Mouse (Mus musculus) embryonic facial prominence, embryonic 12.5 days (tissue): ENCODE data around the gene Usp54. TPM values are rescaled to one million over a fixed set of nuclear protein-coding genes. Genes with fewer than 3 reads are reported as not detected.

Source experiments
- ATAC-seq: fragments of 200-750 bp; cut with Nextera tagmentation; 2 replicates; pipeline ENCODE4 v1.8.0; 2017; ENCODE audit not compliant: insufficient number of reproducible peaks, insufficient read depth, low FRiP score, low TSS enrichment
- H3K27ac ChIP-seq: fragments of 300-500 bp; sonication (generic); 2 replicates; pipeline ENCODE4 v1.5.1; 2016; ENCODE audit warnings: mild to moderate bottlenecking
- H3K27me3 ChIP-seq: fragments of 300-500 bp; sonication (generic); 2 replicates; pipeline ENCODE4 v1.6.1; 2016; ENCODE audit warnings: mild to moderate bottlenecking, moderate library complexity
- H3K36me3 ChIP-seq: fragments of 300-500 bp; sonication (generic); 2 replicates; pipeline ENCODE4 v1.6.1; 2016; ENCODE audit warnings: mild to moderate bottlenecking
- H3K4me1 ChIP-seq: fragments of 300-500 bp; sonication (generic); 2 replicates; pipeline ENCODE4 v1.6.1; 2016
- H3K4me2 ChIP-seq: fragments of 300-500 bp; sonication (generic); replicated peaks from 2 replicates; pipeline ENCODE4 v1.6.1; 2016; ENCODE audit warnings: mild to moderate bottlenecking, moderate library complexity
- H3K4me3 ChIP-seq: fragments of 300-500 bp; sonication (generic); 2 replicates; pipeline ENCODE4 v1.5.1; 2016; ENCODE audit warnings: mild to moderate bottlenecking
- H3K9ac ChIP-seq: fragments of 300-500 bp; sonication (generic); 2 replicates; pipeline ENCODE4 v1.6.1; 2016; ENCODE audit warnings: mild to moderate bottlenecking, moderate library complexity
- H3K9me3 ChIP-seq: fragments of 300-500 bp; sonication (generic); 2 replicates; pipeline ENCODE4 v1.6.1; 2016; ENCODE audit warnings: mild to moderate bottlenecking, moderate library complexity
- WGBS: fragments of 180-500 bp; shearing (Covaris S2); methylation state at CpG from one replicate; pipeline ENCODE4 v1.1.7; 2016; 5-methylcytosine and 5-hydroxymethylcytosine counted together
- microRNA-seq: library from miRNA; unstranded; fragments of <30 nt; microRNA quantifications from one replicate; pipeline ENCODE4, GENCODE M21; 2017
- polyA plus RNA-seq: library from polyadenylated mRNA; unstranded; fragments of >200 nt; fragmentation: Nextera tagmentation; extraction: Ambion mirVana; gene quantifications from 2 replicates; pipeline ENCODE4 v1.2.1, GENCODE M21; 2016

Usp54 gene
- polyA plus RNA-seq, 1 experiment from 2014 or later, result 11.1 TPM

- H3K36me3 ChIP-seq, result peaks cover 27% of the 10 kb centered on the region
- peak within 1 kb of the TSS; percentile 95 for H3K9ac ChIP-seq
- H3K4me2 ChIP-seq, result peak within 1 kb of the TSS; percentile 54
- H3K27ac ChIP-seq, result peak within 1 kb of the TSS; percentile 99
- no peaks in the 10 kb centered on the region for H3K9me3 ChIP-seq
- peak; percentile 89 for ATAC-seq
- H3K4me1 ChIP-seq, result peaks cover 10% of the 10 kb centered on the region
- no peaks in the 10 kb centered on the region for H3K27me3 ChIP-seq
- H3K4me3 ChIP-seq, result peak within 1 kb of the TSS; percentile 88
- under 1% methylated on average over 29 of the region's 29 CpGs for WGBS
These were observed 94.4 kb downstream of the Usp54 start, which contains the start of gene Ppp3cb for GRCm38 (mm10) chr14:20546415-20546814. Gene Ppp3cb, minus strand, starts transcription at chr14:20546573.

DNA sequence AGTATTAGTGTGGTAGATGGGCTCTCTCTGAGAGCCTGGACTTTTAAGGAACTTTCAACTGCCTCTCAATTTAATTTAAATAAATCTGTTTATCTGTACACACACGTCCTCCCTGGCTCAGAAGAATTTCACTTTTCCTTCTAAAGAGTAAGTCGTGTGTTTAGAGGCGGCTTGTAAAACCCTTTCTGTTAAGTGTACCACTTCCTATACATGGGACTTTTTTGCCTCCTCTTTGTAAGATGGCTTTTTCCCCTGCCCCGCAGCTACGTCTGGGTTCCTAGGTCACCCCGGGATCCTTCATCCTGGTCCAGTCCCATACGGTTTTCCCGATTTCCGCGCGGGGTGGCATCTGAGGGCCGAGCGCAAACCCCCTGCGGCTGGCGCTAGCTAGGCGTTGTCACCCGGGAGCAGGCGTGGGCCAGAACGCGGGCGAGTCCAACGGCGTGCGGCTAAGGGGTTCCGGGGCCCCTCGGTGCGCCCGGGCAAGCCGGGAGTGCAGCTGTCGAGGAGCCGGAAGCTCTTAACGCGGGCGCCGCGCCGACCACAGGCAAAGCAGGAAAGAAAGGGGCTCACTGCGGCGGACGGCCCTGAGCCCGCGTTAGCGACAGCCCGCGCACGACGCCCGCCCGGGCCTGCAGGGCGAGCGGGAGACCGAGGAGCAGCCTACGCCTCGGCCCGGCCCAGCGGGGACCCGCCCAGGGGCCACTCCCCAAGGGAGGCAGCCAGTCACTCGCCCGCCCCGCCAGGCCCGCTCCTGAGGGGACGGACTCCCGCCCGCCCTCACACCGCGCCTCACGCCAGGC is 95.1 kb downstream of the Usp54 start:
- Histone ChIP-seq H3K4me1 (peaks cover 10% of the 10 kb centered on the region), H3K27ac (peak overlapping the region; percentile 99), H3K27me3 (no peaks in the 10 kb centered on the region), H3K9me3 (no peaks in the 10 kb centered on the region), H3K4me3 (peak overlapping the region; percentile 88), H3K36me3 (peaks cover 21% of the 10 kb centered on the region), H3K4me2 (peak overlapping the region; percentile 54), H3K9ac (peak overlapping the region; percentile 95)
- peak; percentile 96 for ATAC-seq
- under 1% methylated on average over 55 of the region's 67 CpGs for WGBS

- Histone ChIP-seq H3K4me1 (peaks cover 10% of the 10 kb centered on the region), H3K4me2 (peak overlapping the region; percentile 54), H3K9ac (peak overlapping the region; percentile 40; the same call in 1 of the 2 replicates), H3K4me3 (peak overlapping the region; percentile 88), H3K27me3 (no peaks in the 10 kb centered on the region), H3K27ac (no peak overlapping the region), H3K36me3 (peaks cover 16% of the 10 kb centered on the region), H3K9me3 (no peaks in the 10 kb centered on the region)
- 78% methylated on average over 7 of the region's 7 CpGs for WGBS
- ATAC-seq, result no peak
These were observed 96.1 kb downstream of the Usp54 start for GRCm38 (mm10) chr14:20544467-20545411.

DNA sequence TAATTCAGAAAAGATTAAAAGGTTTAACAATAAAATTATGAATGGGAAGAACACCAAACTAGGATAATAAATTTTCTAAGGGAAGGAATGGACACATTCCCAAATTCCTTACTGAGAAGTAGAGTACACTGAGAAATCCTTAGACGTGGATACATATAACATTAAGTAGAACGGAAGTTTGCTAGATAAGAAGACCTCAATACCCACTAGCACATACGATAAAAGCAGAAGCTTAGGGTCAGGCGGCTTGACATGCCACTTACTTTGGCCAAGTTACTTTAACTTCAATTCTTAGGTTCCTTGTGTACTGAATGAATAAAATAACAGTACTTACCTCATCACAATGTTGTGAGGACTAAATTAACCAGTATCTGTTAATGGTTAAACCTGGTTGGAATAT is 111.2 kb downstream of the Usp54 start:
- Histone ChIP-seq H3K27me3 (no peaks in the 10 kb centered on the region), H3K4me2 (no peak overlapping the region), H3K4me3 (no peak overlapping the region), H3K4me1 (no peaks in the 10 kb centered on the region), H3K9ac (no peak overlapping the region), H3K27ac (no peak overlapping the region), H3K36me3 (0 out of 2 replicates have a peak, but pooled peaks cover 2% of the 10 kb centered on the region), H3K9me3 (no peaks in the 10 kb centered on the region)
- no peak for ATAC-seq
- WGBS, result 93% methylated on average over 4 of the region's 4 CpGs

- WGBS, result 95% methylated on average over 2 of the region's 2 CpGs
- no peak overlapping the region for H3K27ac ChIP-seq
- no peak overlapping the region for H3K4me3 ChIP-seq
- H3K9me3 ChIP-seq, result no peaks in the 10 kb centered on the region
- no peaks in the 10 kb centered on the region for H3K4me1 ChIP-seq
- no peak overlapping the region for H3K4me2 ChIP-seq
- no peak overlapping the region for H3K9ac ChIP-seq
- H3K36me3 ChIP-seq, result peaks cover 33% of the 10 kb centered on the region
- no peak for ATAC-seq
- no peaks in the 10 kb centered on the region for H3K27me3 ChIP-seq
These were observed 120.7 kb downstream of the Usp54 start for GRCm38 (mm10) chr14:20520179-20520578.

GRCm38 (mm10) chr14:20508424-20508823 is 132.4 kb downstream of the Usp54 start:
- peaks cover 4% of the 10 kb centered on the region for H3K36me3 ChIP-seq
- WGBS, result 78% methylated on average over 2 of the region's 2 CpGs
- H3K27me3 ChIP-seq, result no peaks in the 10 kb centered on the region
- no peak overlapping the region for H3K9ac ChIP-seq
- H3K4me3 ChIP-seq, result no peak overlapping the region
- no peak overlapping the region for H3K4me2 ChIP-seq
- no peak overlapping the region for H3K27ac ChIP-seq
- no peaks in the 10 kb centered on the region for H3K4me1 ChIP-seq
- H3K9me3 ChIP-seq, result no peaks in the 10 kb centered on the region
- ATAC-seq, result no peak

DNA sequence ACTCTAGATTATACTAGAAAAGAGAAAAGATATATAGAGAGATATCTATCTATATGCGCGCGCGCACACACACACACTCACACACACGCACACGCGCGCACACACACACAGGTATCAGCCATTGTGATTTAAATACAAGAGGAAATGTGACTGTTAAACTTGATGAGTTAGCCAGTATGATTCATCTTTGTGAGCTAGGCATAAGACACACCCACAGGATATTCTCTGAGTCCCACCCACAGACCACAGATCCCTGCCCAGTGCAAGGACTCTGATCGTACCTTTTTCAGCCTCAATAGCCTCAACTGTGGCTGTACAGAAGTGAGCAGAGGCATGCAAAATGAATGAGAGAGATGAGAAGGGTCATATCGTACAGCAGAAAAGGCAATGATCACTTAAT is 137.9 kb downstream of the Usp54 start:
- H3K4me1 ChIP-seq, result no peaks in the 10 kb centered on the region
- no peak overlapping the region for H3K27ac ChIP-seq
- no peaks in the 10 kb centered on the region for H3K27me3 ChIP-seq
- WGBS, result 95% methylated on average over 10 of the region's 10 CpGs
- no peak for ATAC-seq
- no peaks in the 10 kb centered on the region for H3K9me3 ChIP-seq
- H3K4me2 ChIP-seq, result no peak overlapping the region
- H3K4me3 ChIP-seq, result no peak overlapping the region
- peaks cover 12% of the 10 kb centered on the region for H3K36me3 ChIP-seq
- no peak overlapping the region for H3K9ac ChIP-seq

GRCm38 (mm10) chr14:20499982-20500381 is 140.9 kb downstream of the Usp54 start:
- H3K36me3 ChIP-seq, result peaks cover 27% of the 10 kb centered on the region
- H3K4me1 ChIP-seq, result no peaks in the 10 kb centered on the region
- ATAC-seq, result peak; percentile 47; the same call in 1 of the 2 replicates
- H3K4me2 ChIP-seq, result no peak overlapping the region
- WGBS, result 61% methylated on average over 3 of the region's 3 CpGs
- H3K9ac ChIP-seq, result no peak overlapping the region
- H3K4me3 ChIP-seq, result no peak overlapping the region
- no peak overlapping the region for H3K27ac ChIP-seq
- no peaks in the 10 kb centered on the region for H3K9me3 ChIP-seq
- H3K27me3 ChIP-seq, result no peaks in the 10 kb centered on the region

Small RNAs within 50 kb of the gene (microRNA-seq; reads per million reads assigned to microRNA genes)
- gene Mir6946, result 1.6 reads per million

Other genes starting within 250 kb of the Usp54 start
- gene Mrps16, start 247.4 kb downstream of the Usp54 start, polyA plus RNA-seq, result 87.4 and 91.6 TPM in 2 replicates
- gene Cfap70, start 188.8 kb downstream of the Usp54 start, polyA plus RNA-seq, result 0.18 and 0.67 TPM in 2 replicates
- gene Anxa7, start 160.9 kb downstream of the Usp54 start, polyA plus RNA-seq, result 30.8 and 34.0 TPM in 2 replicates
- gene Mss51, start 144.2 kb downstream of the Usp54 start, polyA plus RNA-seq, result 1.4 and 1.6 TPM in 2 replicates
- gene Ppp3cb, start 94.5 kb downstream of the Usp54 start, polyA plus RNA-seq, result 59.5 and 62.4 TPM in 2 replicates
- gene Myoz1, start 15.5 kb upstream of the Usp54 start, polyA plus RNA-seq, result 0.45 and 0.63 TPM in 2 replicates
- 6.7 and 8.6 TPM in 2 replicates for gene Synpo2l, start 27.3 kb upstream of the Usp54 start, polyA plus RNA-seq
- gene Sec24c, start 33.2 kb upstream of the Usp54 start, polyA plus RNA-seq, result 97.3 and 100 TPM in 2 replicates
- 27.4 and 29.3 TPM in 2 replicates for gene Fut11, start 53.9 kb upstream of the Usp54 start, polyA plus RNA-seq
- gene Chchd1, start 61.9 kb upstream of the Usp54 start, polyA plus RNA-seq, result 233 and 238 TPM in 2 replicates
- 45.8 and 49.1 TPM in 2 replicates for gene Zswim8, start 66.5 kb upstream of the Usp54 start, polyA plus RNA-seq
- gene Ndst2, start 93.5 kb upstream of the Usp54 start, polyA plus RNA-seq, result 34.7 and 35.1 TPM in 2 replicates
- 68.7 and 76.5 TPM in 2 replicates for gene Camk2g, start 153.0 kb upstream of the Usp54 start, polyA plus RNA-seq
- 0.99 and 1.2 TPM in 2 replicates for gene Plau, start 195.6 kb upstream of the Usp54 start, polyA plus RNA-seq